Mouse (Mus musculus) intestine, postnatal 0 days (tissue): Measurements from ENCODE around the gene Arhgap22. TPM values are rescaled to one million over a fixed set of nuclear protein-coding genes. Genes with fewer than 3 reads are reported as not detected.
A peak's percentile ranks its signal among the peaks of the same experiment; 100 is the strongest.

Source experiments
- ATAC-seq: fragments of 200-750 bp; cut with Nextera tagmentation; 2 replicates; pipeline ENCODE4 v1.8.0; 2017; ENCODE audit warnings: mild to moderate bottlenecking, moderate TSS enrichment, moderate library complexity
- H3K27ac ChIP-seq: fragments of 300-500 bp; sonication (generic); 2 replicates; pipeline ENCODE4 v1.5.1; 2014; ENCODE audit warnings: mild to moderate bottlenecking, low read depth, low read length, moderate library complexity
- H3K27me3 ChIP-seq: fragments of 300-500 bp; sonication (generic); replicated peaks from 2 replicates; pipeline ENCODE4 v1.6.1; 2014; ENCODE audit warnings: low read length, mixed read lengths; ENCODE audit not compliant: control insufficient read depth, insufficient read depth
- H3K36me3 ChIP-seq: fragments of 300-500 bp; sonication (generic); 2 replicates; pipeline ENCODE4 v1.6.1; 2014; ENCODE audit warnings: mild to moderate bottlenecking, moderate library complexity; ENCODE audit not compliant: control insufficient read depth, insufficient read depth
- H3K4me1 ChIP-seq: fragments of 300-500 bp; sonication (generic); replicated peaks from 2 replicates; pipeline ENCODE4 v1.6.1; 2014; ENCODE audit warnings: antibody characterized with exemption, low read length, mixed read lengths; ENCODE audit not compliant: control insufficient read depth, insufficient read depth
- H3K4me2 ChIP-seq: fragments of 300-500 bp; sonication (generic); replicated peaks from 2 replicates; pipeline ENCODE4 v1.6.1; 2014; ENCODE audit warnings: low read depth, mild to moderate bottlenecking, moderate library complexity
- H3K4me3 ChIP-seq: fragments of 300-500 bp; sonication (generic); 2 replicates; pipeline ENCODE4 v1.5.1; 2014; ENCODE audit warnings: low read depth, low read length
- H3K9ac ChIP-seq: fragments of 300-500 bp; sonication (generic); 2 replicates; pipeline ENCODE4 v1.6.1; 2014; ENCODE audit warnings: mild to moderate bottlenecking, low read depth, low read length
- H3K9me3 ChIP-seq: fragments of 300-500 bp; sonication (generic); 2 replicates; pipeline ENCODE4 v1.6.1; 2016; ENCODE audit warnings: mixed run types; ENCODE audit not compliant: control insufficient read depth
- CTCF ChIP-seq: sonication (generic); IDR thresholded peaks from 2 replicates; pipeline ENCODE4 v1.5.1; 2016; ENCODE audit warnings: low read depth, mild to moderate bottlenecking, control low read depth, antibody characterized with exemption, moderate library complexity
- WGBS: fragments of 180-500 bp; shearing (Covaris S2); extraction: QIAGEN DNeasy Blood & Tissue Kit; methylation state at CpG from one replicate; pipeline ENCODE4 v1.1.7; 2014; 5-methylcytosine and 5-hydroxymethylcytosine counted together
- polyA plus RNA-seq: library from polyadenylated mRNA; unstranded; fragments of >200 nt; fragmentation: Nextera tagmentation; extraction: Ambion mirVana; gene quantifications from 2 replicates; pipeline ENCODE4 v1.2.1, GENCODE M21; 2015

The Arhgap22 gene
- polyA plus RNA-seq, 1 experiment from 2014 or later: 1.9 TPM

- TF ChIP-seq CTCF: no peak
- H3K4me2 ChIP-seq: no peak overlapping the region
Observed at GRCm38 (mm10) chr14:33300591-33300990, 86.8 kb downstream of the Arhgap22 start.

DNA sequence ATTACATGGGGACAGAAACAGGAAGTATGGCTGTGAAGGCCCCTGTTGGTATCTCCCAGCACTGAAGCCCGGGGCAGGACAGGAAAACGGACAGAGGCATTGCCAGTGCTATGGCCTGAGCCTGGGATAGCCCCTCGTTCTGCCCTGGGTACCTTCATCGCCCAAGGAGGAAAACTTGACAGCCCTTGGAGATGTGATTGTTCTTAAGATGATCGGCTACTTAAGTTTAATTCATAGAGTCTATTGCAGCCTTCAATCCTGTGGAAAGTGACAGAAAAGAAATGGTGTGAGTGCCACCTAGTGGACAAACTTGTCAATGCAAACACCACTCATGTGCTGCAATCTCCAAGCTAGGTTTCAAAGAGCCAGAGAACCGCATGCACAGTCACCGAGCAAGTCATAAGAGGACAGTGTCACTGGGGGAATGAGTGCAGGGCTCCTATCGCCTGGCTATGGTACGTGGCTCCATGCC, 89.6 kb downstream of the Arhgap22 start:
- Histone ChIP-seq H3K36me3 (no peaks in the 10 kb centered on the region), H3K27me3 (no peaks in the 10 kb centered on the region), H3K4me1 (no peaks in the 10 kb centered on the region), H3K4me2 (no peak overlapping the region), H3K9ac (no peak overlapping the region), H3K27ac (no peak overlapping the region), H3K4me3 (no peak overlapping the region), H3K9me3 (no peaks in the 10 kb centered on the region)
- 23% methylated on average over 9 of the region's 9 CpGs for WGBS
- ATAC-seq: peak; percentile 16; the same call in 1 of the 2 replicates
- peak; percentile 90 for TF ChIP-seq CTCF

More at GRCm38 (mm10) chr14:33300591-33300990, 86.8 kb downstream of the Arhgap22 start:
- no peak for ATAC-seq
- Histone ChIP-seq H3K4me3 (no peak overlapping the region), H3K36me3 (no peaks in the 10 kb centered on the region), H3K4me1 (no peaks in the 10 kb centered on the region), H3K9ac (no peak overlapping the region), H3K9me3 (no peaks in the 10 kb centered on the region), H3K27ac (no peak overlapping the region), H3K27me3 (no peaks in the 10 kb centered on the region)
- WGBS: 81% methylated on average over 2 of the region's 2 CpGs

DNA sequence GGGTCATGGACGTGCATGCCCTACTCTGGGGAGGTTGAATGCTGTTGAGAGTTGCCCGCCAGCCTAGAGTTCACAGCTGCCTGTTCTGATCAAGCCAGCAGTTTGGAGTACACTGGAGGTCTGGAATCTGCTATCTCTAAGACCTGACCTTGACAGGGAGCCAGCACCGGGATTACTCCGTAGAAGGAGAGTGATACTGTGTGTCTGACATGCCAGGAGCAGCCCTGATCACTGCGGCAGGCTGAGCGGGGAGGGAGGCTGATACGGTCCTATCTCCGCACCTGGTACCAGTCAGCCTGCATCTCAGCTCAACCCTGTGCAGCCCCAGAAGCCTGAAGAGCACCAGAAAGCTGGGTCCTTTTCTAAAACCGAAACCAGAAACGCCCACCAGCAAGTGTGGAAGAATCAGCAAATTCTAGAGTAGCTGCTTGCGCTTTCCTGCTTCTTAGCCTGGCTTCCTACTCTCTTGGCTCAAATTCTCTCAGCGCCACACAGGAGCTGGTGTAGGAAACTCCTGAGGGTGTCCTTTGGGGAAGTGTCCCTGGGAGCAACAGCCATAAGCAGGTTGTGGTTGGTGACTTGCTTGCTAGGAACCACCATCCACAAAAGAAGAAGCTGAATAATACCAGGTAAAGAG, 91.9 kb downstream of the Arhgap22 start:
- no peak overlapping the region for H3K4me3 ChIP-seq
- WGBS: 60% methylated on average over 12 of the region's 12 CpGs

GRCm38 (mm10) chr14:33310719-33311118, 96.9 kb downstream of the Arhgap22 start:
- WGBS: 30% methylated on average over 4 of the region's 4 CpGs
- Histone ChIP-seq H3K4me3 (no peak overlapping the region), H3K4me1 (no peaks in the 10 kb centered on the region), H3K27ac (no peak overlapping the region), H3K27me3 (no peaks in the 10 kb centered on the region; the same call in 1 of the 2 replicates), H3K9ac (no peak overlapping the region), H3K36me3 (no peaks in the 10 kb centered on the region), H3K4me2 (no peak overlapping the region), H3K9me3 (no peaks in the 10 kb centered on the region)
- TF ChIP-seq CTCF: no peak
- no peak for ATAC-seq

More for the DNA sequence above, 91.9 kb downstream of the Arhgap22 start:
- Histone ChIP-seq H3K27ac (no peak overlapping the region), H3K9ac (no peak overlapping the region), H3K27me3 (no peaks in the 10 kb centered on the region), H3K4me1 (no peaks in the 10 kb centered on the region), H3K36me3 (no peaks in the 10 kb centered on the region), H3K9me3 (no peaks in the 10 kb centered on the region), H3K4me2 (no peak overlapping the region)
- TF ChIP-seq CTCF: no peak
- ATAC-seq: no peak

- Histone ChIP-seq H3K4me1 (no peaks in the 10 kb centered on the region), H3K4me3 (no peak overlapping the region), H3K27me3 (no peaks in the 10 kb centered on the region; the same call in 1 of the 2 replicates), H3K9ac (no peak overlapping the region), H3K9me3 (no peaks in the 10 kb centered on the region), H3K36me3 (no peaks in the 10 kb centered on the region), H3K4me2 (no peak overlapping the region), H3K27ac (no peak overlapping the region)
- ATAC-seq: no peak
- WGBS: 67% methylated on average over 4 of the region's 4 CpGs
- no peak for TF ChIP-seq CTCF
Observed at GRCm38 (mm10) chr14:33312309-33312708, 98.5 kb downstream of the Arhgap22 start.

DNA sequence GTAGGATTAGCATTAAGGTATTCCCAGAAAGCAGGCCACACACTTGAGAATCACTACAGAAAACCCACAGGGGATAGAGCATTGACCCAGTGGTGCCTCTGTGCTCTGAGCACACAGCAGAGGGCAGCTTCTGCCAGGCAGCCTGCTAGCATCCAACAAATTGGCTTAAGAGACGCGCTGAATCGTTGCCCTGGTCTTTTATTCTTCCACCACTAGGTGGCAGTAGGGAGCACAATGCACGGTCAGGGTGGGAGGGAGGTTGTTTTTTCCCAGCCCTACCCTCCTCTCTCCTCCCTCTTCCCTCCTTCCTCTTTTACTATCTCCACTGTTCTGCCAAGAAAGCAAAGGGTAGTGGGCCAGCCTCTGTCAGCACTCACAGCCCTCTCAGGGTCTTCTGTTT, 99.8 kb downstream of the Arhgap22 start:
- 2% methylated on average over 4 of the region's 4 CpGs for WGBS
- Histone ChIP-seq H3K4me1 (no peaks in the 10 kb centered on the region), H3K9me3 (no peaks in the 10 kb centered on the region), H3K27ac (no peak overlapping the region), H3K27me3 (peaks cover 9% of the 10 kb centered on the region; the same call in 1 of the 2 replicates), H3K36me3 (no peaks in the 10 kb centered on the region), H3K4me2 (no peak overlapping the region), H3K9ac (no peak overlapping the region), H3K4me3 (no peak overlapping the region)
- TF ChIP-seq CTCF: peak; percentile 99
- 0 out of 2 replicates have a peak, but pooled peaks have one; percentile 38 for ATAC-seq
